Mouse (Mus musculus): ENCODE measurements around the gene Hmga1b.
"Not testable (repeated sequence)": the region's sequence is repeated elsewhere in the genome, so short reads cannot be mapped to it uniquely, and the experiment has no call there.

Gene Hmga1b

GRCm38 (mm10) chr11:120731858-120732680 is 30.5 kb upstream of the Hmga1b start, which contains the start of gene Cbr2:
Gene Cbr2, minus strand, starts transcription at chr11:120732114.
- DNase-seq (ENCODE audit: low read depth): peak; percentile 87

DNA sequence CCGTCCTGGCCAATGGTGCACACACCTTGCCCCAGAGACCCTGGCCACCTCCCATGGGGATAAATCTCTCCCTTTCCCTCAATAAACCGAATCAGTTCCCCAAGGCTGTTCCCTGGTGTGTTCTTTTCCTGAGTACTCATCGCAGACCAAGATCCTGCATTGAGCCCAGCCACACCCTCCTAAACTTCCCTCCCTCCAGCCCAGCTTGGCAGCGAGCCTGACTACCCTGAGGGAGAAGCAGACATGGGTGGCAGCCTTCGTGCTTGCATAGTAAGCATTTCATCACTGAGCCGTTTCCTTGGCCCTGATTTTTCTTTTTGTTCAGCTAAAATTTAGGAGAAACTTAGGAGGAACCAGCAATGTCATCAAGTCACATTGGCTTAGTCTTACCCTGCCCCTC is 29.1 kb upstream of the Hmga1b start:
- DNase-seq (ENCODE audit: low read depth): no peak

DNA sequence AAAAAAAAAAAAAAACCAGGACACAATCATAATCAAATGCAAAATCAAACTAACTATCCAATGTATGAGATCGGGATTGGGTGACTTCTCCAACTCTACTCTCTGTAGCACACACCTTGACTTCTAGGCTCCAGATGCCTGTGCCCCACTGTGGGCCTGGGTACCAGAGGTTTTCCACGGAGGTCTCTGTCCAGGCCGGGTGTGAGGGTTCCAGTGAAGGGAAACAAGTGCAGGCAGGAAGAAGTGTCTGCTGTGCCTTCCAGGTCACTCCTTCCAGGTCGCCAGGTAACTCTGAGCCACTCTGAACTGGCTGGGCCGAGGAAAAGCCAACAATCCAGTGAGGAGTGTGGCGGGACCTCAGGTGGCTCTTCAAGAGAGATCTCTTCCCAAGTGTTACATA is 26.2 kb upstream of the Hmga1b start:
- no peak for DNase-seq (ENCODE audit: low read depth)

- DNase-seq (ENCODE audit: low read depth): no peak
These were observed 21.6 kb upstream of the Hmga1b start for GRCm38 (mm10) chr11:120740981-120741380.

DNA sequence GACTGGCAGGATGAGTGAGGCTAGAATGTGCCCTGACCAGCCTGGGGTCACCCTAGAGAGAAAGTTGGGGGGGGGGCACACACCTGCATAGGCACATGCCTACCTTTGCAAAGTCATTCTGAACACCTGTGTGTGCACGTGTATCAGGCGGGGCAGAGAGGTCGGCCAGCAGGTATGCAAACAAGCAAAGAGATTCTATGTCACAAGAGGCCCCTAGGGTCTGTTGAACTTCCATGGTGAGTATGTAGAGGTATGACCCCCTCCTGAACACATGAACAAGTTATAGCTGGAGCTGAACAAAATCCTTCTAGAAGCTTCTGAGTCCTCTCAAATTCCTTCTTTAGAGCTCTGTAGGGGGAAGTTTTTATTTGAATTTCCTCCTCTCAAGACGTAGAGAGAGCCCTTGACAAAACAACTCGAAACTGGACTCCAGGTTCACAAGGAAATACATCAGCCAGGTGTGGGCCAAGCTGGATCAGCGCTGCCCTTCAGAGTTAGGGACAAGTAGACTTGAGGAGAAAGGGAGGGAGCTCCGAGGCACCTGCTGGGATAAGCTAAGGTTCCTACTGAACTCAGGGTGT is 18.4 kb upstream of the Hmga1b start:
- no peak for DNase-seq (ENCODE audit: low read depth)

DNA sequence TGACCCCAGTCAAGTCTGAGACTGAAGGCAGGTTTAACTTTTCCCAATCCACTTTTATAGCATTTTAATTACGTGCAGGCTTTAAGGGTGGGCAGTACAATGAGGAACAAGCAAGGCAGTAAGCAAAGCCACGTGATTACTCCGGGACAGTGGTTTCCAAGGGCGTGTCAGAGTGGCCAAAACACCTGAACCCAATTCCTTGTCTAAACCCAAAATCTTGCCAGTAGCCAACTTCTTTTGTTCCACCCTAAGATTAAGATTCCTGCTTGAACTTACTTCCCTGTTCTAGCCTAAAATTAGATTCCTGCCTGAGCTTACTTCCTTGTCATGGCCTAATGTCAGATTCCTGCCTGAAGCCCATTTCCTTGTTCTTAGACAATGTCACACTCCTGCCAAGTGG is 14.6 kb upstream of the Hmga1b start:
- DNase-seq (ENCODE audit: low read depth): no peak

DNA sequence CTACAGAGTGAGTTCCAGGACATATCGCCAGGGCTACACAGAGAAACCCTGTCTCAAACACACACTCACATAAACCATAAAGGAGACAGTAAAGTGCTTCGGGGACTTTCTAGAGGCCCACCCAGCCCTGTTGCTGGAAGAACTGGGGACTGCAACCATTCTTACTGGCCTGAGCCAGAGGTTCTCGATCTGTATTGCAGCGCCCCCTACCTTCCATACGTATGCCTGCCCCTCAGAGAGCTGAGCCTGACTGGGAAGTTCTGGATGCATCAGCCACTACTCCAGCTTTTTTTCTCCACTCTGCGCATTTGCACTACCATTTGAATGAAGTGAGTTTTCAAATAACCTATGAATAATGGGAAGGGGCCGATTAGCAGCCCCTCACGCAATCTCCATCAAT is 13.2 kb upstream of the Hmga1b start:
- DNase-seq (ENCODE audit: low read depth): no peak

- DNase-seq (ENCODE audit: low read depth): no peak
These were observed 11.0 kb upstream of the Hmga1b start for GRCm38 (mm10) chr11:120751606-120752005.

DNA sequence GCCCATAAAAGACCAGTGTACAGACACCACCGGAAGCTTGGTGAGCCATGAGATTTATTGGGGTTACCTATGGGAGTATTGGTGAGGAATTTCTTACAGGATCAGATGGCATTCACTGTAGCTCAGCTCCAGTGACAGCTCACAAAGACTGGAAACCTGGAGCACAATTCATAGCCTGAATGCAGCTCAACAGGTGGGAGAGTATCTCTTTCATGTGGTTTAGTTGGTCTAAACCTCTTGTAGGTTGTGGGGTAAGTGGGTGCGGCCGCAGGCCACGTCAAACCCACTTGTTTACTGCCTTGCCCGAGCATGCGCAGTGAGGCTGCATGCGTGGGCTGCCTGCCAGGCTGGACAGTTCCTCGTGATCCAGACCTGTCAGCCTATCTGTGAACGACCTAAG is 2.4 kb upstream of the Hmga1b start:
- DNase-seq (ENCODE audit: low read depth): no peak

- no peak for DNase-seq (ENCODE audit: low read depth)
These were observed 553 bp upstream of the Hmga1b start for GRCm38 (mm10) chr11:120761811-120762671.

- DNase-seq (ENCODE audit: low read depth): not testable (repeated sequence)
These were observed 766 bp downstream of the Hmga1b start for GRCm38 (mm10) chr11:120763121-120763999.

DNA sequence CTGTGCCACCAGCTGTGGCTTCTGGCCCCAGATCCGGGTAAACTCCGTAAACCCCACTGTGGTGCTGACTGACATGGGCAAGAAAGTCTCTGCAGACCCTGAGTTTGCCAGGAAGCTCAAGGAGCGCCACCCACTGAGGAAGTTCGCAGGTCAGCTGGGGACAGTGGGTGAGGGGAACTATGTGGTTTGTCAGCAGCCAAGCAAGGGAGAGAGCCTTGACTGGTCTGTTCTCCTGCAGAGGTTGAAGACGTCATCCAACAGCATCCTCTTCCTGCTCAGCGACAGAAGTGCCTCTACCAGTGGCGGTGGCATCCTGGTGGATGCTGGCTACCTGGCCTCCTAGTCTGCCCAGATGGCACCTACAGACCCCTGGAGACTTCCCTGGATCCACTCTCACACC is 4.4 kb downstream of the Hmga1b start:
- not testable (repeated sequence) for DNase-seq (ENCODE audit: low read depth)

- DNase-seq (ENCODE audit: low read depth): no peak
These were observed 5.6 kb downstream of the Hmga1b start for GRCm38 (mm10) chr11:120768206-120768605.

GRCm38 (mm10) chr11:120772749-120773148 is 10.2 kb downstream of the Hmga1b start:
- DNase-seq (ENCODE audit: low read depth): no peak

GRCm38 (mm10) chr11:120773463-120774190 is 11.0 kb downstream of the Hmga1b start:
- DNase-seq (ENCODE audit: low read depth): no peak

DNA sequence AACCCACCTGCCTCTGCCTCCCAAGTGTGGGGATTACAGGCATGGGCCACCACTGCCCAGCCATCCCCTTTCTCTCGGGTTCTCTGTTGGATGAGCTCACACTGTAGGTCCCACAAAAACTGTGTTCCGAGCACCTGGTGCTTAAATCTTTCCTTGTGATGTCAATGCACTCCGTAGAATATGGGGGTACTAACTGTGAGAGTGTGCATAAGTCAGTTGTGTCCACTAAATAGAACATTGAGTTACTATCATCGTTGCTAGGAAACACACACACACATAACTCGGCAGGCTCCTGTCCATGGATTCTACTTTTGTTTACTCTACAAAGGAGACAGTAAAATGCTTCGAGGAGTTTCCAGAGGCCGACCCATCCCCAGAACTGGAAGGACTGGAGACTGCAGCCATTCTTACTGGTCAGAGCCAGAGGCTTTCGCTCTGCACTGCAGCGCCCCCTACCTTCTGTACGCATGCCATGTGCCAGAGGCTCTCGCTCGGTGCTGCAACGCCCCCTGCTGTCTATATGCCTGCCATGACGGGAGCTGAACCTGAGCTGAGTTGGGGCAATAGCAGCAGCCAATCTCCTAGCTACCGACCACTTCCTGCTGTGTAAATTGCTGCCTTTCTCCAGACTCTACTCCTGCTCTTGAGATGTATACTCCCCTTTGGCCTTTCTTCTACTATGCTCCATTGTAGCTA is 13.3 kb downstream of the Hmga1b start:
- peak; percentile 78 for DNase-seq (ENCODE audit: low read depth)

GRCm38 (mm10) chr11:120777123-120777522 is 14.5 kb downstream of the Hmga1b start:
- no peak for DNase-seq (ENCODE audit: low read depth)

- DNase-seq (ENCODE audit: low read depth): no peak
These were observed 17.3 kb downstream of the Hmga1b start for GRCm38 (mm10) chr11:120779876-120780275.

GRCm38 (mm10) chr11:120781361-120781760 is 18.8 kb downstream of the Hmga1b start:
- DNase-seq (ENCODE audit: low read depth): not testable (repeated sequence)

DNA sequence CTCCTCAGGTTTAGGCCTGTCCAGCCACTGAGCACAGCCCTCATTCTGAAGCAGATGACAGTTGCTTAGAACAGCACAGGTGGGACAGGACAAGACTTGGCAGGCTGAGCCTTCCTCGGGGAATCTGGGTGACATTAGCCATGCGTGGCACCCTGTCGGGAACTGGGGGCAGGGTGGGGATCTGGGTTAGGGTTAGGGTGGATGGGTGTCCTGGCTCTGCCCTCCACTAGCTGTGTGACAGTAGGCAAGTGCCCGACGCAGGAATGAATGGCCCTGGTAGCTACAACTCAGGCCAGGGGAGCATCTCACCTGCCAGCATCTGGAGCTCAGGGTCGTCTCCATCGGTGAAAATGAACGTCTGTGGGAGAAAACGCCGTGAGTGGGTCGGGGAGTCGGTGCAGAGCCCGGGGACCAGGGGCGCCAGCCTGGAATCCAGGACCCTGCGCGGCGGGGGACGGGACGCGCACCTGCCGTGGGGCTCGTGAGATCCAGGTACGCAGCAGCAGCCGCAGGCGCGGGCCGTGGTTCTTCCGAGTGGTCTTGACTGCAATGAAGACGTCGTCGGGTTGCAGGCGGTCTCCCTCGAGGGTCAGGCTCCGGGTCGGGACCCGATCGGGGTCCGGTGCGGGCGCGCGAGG is 21.0 kb downstream of the Hmga1b start:
- DNase-seq (ENCODE audit: low read depth): no peak

Data from fibroblast of lung, adult 2 months (primary cell).